Mouse (Mus musculus) lung, postnatal 0 days (tissue): ENCODE measurements around the gene Ostf1.

Experiments
- CTCF ChIP-seq: IDR thresholded peaks from 2 replicates; pipeline ENCODE4 v1.5.1; 2016; ENCODE audit warnings: antibody characterized with exemption, mild to moderate bottlenecking
- EP300 ChIP-seq: IDR thresholded peaks from 2 replicates; pipeline ENCODE4 v1.6.1; 2016; ENCODE audit warnings: antibody characterized with exemption, mild to moderate bottlenecking, control low read depth

GRCm38 (mm10) chr19:18666966-18667365 lies 35.3 kb upstream of the Ostf1 start:
- TF ChIP-seq CTCF (no peak), EP300 (no peak)
